Mouse (Mus musculus) megakaryocyte, embryonic 14.5 days (primary cell): Measurements from ENCODE around the gene Sltm.

ENCODE experiments used
- FLI1 ChIP-seq: IDR thresholded peaks from 2 replicates; pipeline ENCODE4 v1.6.1; 2012; ENCODE audit warnings: low read length, inconsistent platforms, mixed read lengths
- GATA1 ChIP-seq: IDR thresholded peaks from 3 replicates; pipeline ENCODE4 v1.6.1; 2012; ENCODE audit warnings: mixed read lengths, low read length, inconsistent platforms, borderline replicate concordance

- no peak for TF ChIP-seq FLI1
- no peak for TF ChIP-seq GATA1
These were observed 21.9 kb upstream of the Sltm start for GRCm38 (mm10) chr9:70520651-70521050.
